Mouse (Mus musculus): Measurements from ENCODE around the gene Crk. TPM values are rescaled to one million over a fixed set of nuclear protein-coding genes. Genes with fewer than 3 reads are reported as not detected.
A peak's percentile ranks its signal among the peaks of the same experiment; 100 is the strongest.

The Crk gene
- 10 to 100 TPM; 50.3 to 60.6 TPM for total RNA-seq (2021)
- long read RNA-seq, experiment 1, full-length matches to known transcripts = 59 of 70 reads
- long read RNA-seq, experiment 1, partial matches to known transcripts = 5 of 70 reads
- long read RNA-seq, experiment 1, other reads (novel, unspliced or antisense) = 6 of 70 reads
- long read RNA-seq, experiment 2, full-length matches to known transcripts = 50 of 58 reads
- long read RNA-seq, experiment 2, partial matches to known transcripts = 6 of 58 reads
- long read RNA-seq, experiment 2, other reads (novel, unspliced or antisense) = 2 of 58 reads

- DNase-seq (ENCODE audit: low spot score) = peak; percentile 99
Observed at GRCm38 (mm10) chr11:75678747-75679438, at the start of gene Crk. Gene Crk, plus strand, starts transcription at chr11:75679259.

GRCm38 (mm10) chr11:75630098-75630497 lies 49.0 kb upstream of the Crk start:
- DNase-seq (ENCODE audit: low spot score) = no peak

GRCm38 (mm10) chr11:75630645-75631229 lies 48.3 kb upstream of the Crk start, which contains the start of gene Inpp5k:
Gene Inpp5k, plus strand, starts transcription at chr11:75630988.
- peak; percentile 97 for DNase-seq (ENCODE audit: low spot score)

- no peak for DNase-seq (ENCODE audit: low spot score)
Observed at GRCm38 (mm10) chr11:75631561-75632225, 47.4 kb upstream of the Crk start.

GRCm38 (mm10) chr11:75632921-75633320 lies 46.1 kb upstream of the Crk start:
- DNase-seq (ENCODE audit: low spot score) = no peak

GRCm38 (mm10) chr11:75634801-75635200 lies 44.3 kb upstream of the Crk start:
- no peak for DNase-seq (ENCODE audit: low spot score)

GRCm38 (mm10) chr11:75635315-75635714 lies 43.7 kb upstream of the Crk start:
- peak; percentile 47 for DNase-seq (ENCODE audit: low spot score)

- no peak for DNase-seq (ENCODE audit: low spot score)
Observed at GRCm38 (mm10) chr11:75643323-75643722, 35.7 kb upstream of the Crk start.

- DNase-seq (ENCODE audit: low spot score) = no peak
Observed at GRCm38 (mm10) chr11:75644684-75645083, 34.4 kb upstream of the Crk start.

- peak; percentile 82 for DNase-seq (ENCODE audit: low spot score)
Observed at GRCm38 (mm10) chr11:75647681-75648211, 31.3 kb upstream of the Crk start.

GRCm38 (mm10) chr11:75649155-75649561 lies 29.9 kb upstream of the Crk start:
- no peak for DNase-seq (ENCODE audit: low spot score)

- peak; percentile 76 for DNase-seq (ENCODE audit: low spot score)
Observed at GRCm38 (mm10) chr11:75650311-75650710, 28.7 kb upstream of the Crk start, which contains the start of gene Myo1c. Gene Myo1c, plus strand, starts transcription at chr11:75650504.

- no peak for DNase-seq (ENCODE audit: low spot score)
Observed at GRCm38 (mm10) chr11:75650958-75651425, 28.1 kb upstream of the Crk start.

GRCm38 (mm10) chr11:75651426-75652221 lies 27.4 kb upstream of the Crk start:
- peak; percentile 76 for DNase-seq (ENCODE audit: low spot score)

GRCm38 (mm10) chr11:75652222-75652941 lies 26.7 kb upstream of the Crk start:
- no peak for DNase-seq (ENCODE audit: low spot score)

- DNase-seq (ENCODE audit: low spot score) = peak; percentile 19
Observed at GRCm38 (mm10) chr11:75652942-75653684, 25.9 kb upstream of the Crk start.

- DNase-seq (ENCODE audit: low spot score) = peak; percentile 75
Observed at GRCm38 (mm10) chr11:75653781-75654470, 25.1 kb upstream of the Crk start.
